Mouse (Mus musculus) heart, embryonic 11.5 days (tissue): ENCODE measurements at regions not wholly inside any gene's neighbourhood (a gene's known extent, or its start where the extent isn't known, plus 50 kb on each side); places are given as distances from the start of the nearest gene placed in this dataset.

Experiments used
- ATAC-seq: fragments of 200-750 bp; cut with Nextera tagmentation; replicated peaks from 2 replicates; pipeline ENCODE4 v1.8.0; 2017; ENCODE audit warnings: moderate library complexity; ENCODE audit not compliant: insufficient number of reproducible peaks, low FRiP score, low TSS enrichment
- H3K27ac ChIP-seq: fragments of 300-500 bp; sonication (generic); 2 replicates; pipeline ENCODE4 v1.5.1; 2014; ENCODE audit warnings: mild to moderate bottlenecking, low read depth, low read length
- H3K27me3 ChIP-seq: fragments of 300-500 bp; sonication (generic); 2 replicates; pipeline ENCODE4 v1.6.1; 2014; ENCODE audit warnings: mild to moderate bottlenecking, low read length, mixed read lengths; ENCODE audit not compliant: control insufficient read depth, insufficient read depth
- H3K36me3 ChIP-seq: fragments of 300-500 bp; sonication (generic); 2 replicates; pipeline ENCODE4 v1.6.1; 2014; ENCODE audit warnings: mild to moderate bottlenecking, low read length, moderate library complexity, mixed read lengths; ENCODE audit not compliant: control insufficient read depth, insufficient read depth
- H3K4me1 ChIP-seq: fragments of 300-500 bp; sonication (generic); 2 replicates; pipeline ENCODE4 v1.6.1; 2014; ENCODE audit warnings: low read length; ENCODE audit not compliant: control insufficient read depth, insufficient read depth
- H3K4me2 ChIP-seq: fragments of 300-500 bp; sonication (generic); 2 replicates; pipeline ENCODE4 v1.6.1; 2014; ENCODE audit warnings: mild to moderate bottlenecking, moderate library complexity
- H3K4me3 ChIP-seq: fragments of 300-500 bp; sonication (generic); 2 replicates; pipeline ENCODE4 v1.5.1; 2014; ENCODE audit warnings: low read depth, low read length
- H3K9ac ChIP-seq: fragments of 300-500 bp; sonication (generic); 2 replicates; pipeline ENCODE4 v1.6.1; 2014; ENCODE audit warnings: mild to moderate bottlenecking, low read depth, low read length, moderate library complexity
- H3K9me3 ChIP-seq: fragments of 300-500 bp; sonication (generic); replicated peaks from 2 replicates; pipeline ENCODE4 v1.6.1; 2016; ENCODE audit warnings: low read length; ENCODE audit not compliant: control insufficient read depth
- WGBS: fragments of 180-500 bp; shearing (Covaris S2); extraction: QIAGEN DNeasy Blood & Tissue Kit; methylation state at CpG from one replicate; pipeline ENCODE4 v1.1.7; 2014; ENCODE audit not compliant: insufficient replicate concordance; 5-methylcytosine and 5-hydroxymethylcytosine counted together

- H3K9me3 ChIP-seq, result 0 out of 2 replicates have a peak, but pooled peaks cover 2% of the 10 kb centered on the region
- ATAC-seq, result no peak
- no peaks in the 10 kb centered on the region for H3K27me3 ChIP-seq
- no peak overlapping the region for H3K9ac ChIP-seq
- no peak overlapping the region for H3K4me3 ChIP-seq
- peaks cover 14% of the 10 kb centered on the region for H3K4me1 ChIP-seq
- H3K4me2 ChIP-seq, result no peak overlapping the region
- H3K27ac ChIP-seq, result no peak overlapping the region
- no peaks in the 10 kb centered on the region for H3K36me3 ChIP-seq
- WGBS, result 58% methylated on average over 4 of the region's 4 CpGs
Measured at GRCm38 (mm10) chr11:35023813-35024212, 97.2 kb upstream of the Slit3 start.

DNA sequence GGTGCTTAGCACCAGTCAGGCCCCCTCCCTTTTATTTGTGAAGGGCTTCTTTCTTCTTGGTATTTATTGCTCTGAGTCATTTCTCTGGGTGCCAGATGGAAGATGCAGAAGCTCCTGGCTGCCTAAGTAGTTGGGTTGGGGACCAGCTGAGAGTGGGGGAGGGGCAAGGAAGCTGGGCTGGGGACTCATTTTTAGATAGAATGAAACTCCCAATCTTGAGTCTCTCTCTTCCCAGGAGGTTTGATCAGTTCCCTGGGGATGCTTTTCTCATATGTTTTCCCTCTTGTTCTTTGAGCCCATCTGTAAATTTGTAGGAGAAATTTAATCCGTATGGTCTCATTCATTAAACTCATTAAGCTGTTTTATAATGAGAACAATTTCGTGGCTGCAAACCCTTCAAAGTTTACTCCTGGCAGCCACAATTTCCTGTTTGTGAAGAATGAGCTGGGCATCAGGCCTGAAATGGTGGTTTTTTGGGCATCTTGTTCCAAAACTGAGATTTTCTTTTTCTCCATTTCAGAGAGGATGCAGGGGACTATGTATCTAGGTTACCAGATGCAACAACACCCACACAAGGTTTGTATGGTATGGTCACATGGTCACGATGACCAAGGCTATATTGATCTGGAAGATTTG is 98.9 kb upstream of the Slit3 start:
- peaks cover 14% of the 10 kb centered on the region for H3K4me1 ChIP-seq
- H3K4me2 ChIP-seq, result no peak overlapping the region
- H3K4me3 ChIP-seq, result no peak overlapping the region
- H3K36me3 ChIP-seq, result no peaks in the 10 kb centered on the region
- ATAC-seq, result no peak
- no peak overlapping the region for H3K9ac ChIP-seq
- H3K27me3 ChIP-seq, result no peaks in the 10 kb centered on the region
- 77% methylated on average over 3 of the region's 3 CpGs for WGBS
- H3K9me3 ChIP-seq, result 0 out of 2 replicates have a peak, but pooled peaks cover 2% of the 10 kb centered on the region
- no peak overlapping the region for H3K27ac ChIP-seq

GRCm38 (mm10) chr11:35016998-35017397 is 104.0 kb upstream of the Slit3 start:
- Histone ChIP-seq H3K27ac (no peak overlapping the region), H3K4me2 (no peak overlapping the region), H3K36me3 (no peaks in the 10 kb centered on the region), H3K4me3 (no peak overlapping the region), H3K4me1 (no peaks in the 10 kb centered on the region), H3K9me3 (0 out of 2 replicates have a peak, but pooled peaks cover 2% of the 10 kb centered on the region), H3K27me3 (no peaks in the 10 kb centered on the region), H3K9ac (no peak overlapping the region)
- no peak for ATAC-seq
- 50% methylated on average over 3 of the region's 3 CpGs for WGBS

- no peak for ATAC-seq
- no peaks in the 10 kb centered on the region for H3K9me3 ChIP-seq
- WGBS, result 57% methylated on average over 24 of the region's 24 CpGs
- H3K36me3 ChIP-seq, result no peaks in the 10 kb centered on the region
- H3K27me3 ChIP-seq, result no peaks in the 10 kb centered on the region
- H3K9ac ChIP-seq, result no peak overlapping the region
- no peak overlapping the region for H3K27ac ChIP-seq
- H3K4me3 ChIP-seq, result no peak overlapping the region
- peaks cover 3% of the 10 kb centered on the region; the same call in 1 of the 2 replicates for H3K4me1 ChIP-seq
- no peak overlapping the region for H3K4me2 ChIP-seq
Measured at GRCm38 (mm10) chr11:35011521-35012476, 109.2 kb upstream of the Slit3 start.

DNA sequence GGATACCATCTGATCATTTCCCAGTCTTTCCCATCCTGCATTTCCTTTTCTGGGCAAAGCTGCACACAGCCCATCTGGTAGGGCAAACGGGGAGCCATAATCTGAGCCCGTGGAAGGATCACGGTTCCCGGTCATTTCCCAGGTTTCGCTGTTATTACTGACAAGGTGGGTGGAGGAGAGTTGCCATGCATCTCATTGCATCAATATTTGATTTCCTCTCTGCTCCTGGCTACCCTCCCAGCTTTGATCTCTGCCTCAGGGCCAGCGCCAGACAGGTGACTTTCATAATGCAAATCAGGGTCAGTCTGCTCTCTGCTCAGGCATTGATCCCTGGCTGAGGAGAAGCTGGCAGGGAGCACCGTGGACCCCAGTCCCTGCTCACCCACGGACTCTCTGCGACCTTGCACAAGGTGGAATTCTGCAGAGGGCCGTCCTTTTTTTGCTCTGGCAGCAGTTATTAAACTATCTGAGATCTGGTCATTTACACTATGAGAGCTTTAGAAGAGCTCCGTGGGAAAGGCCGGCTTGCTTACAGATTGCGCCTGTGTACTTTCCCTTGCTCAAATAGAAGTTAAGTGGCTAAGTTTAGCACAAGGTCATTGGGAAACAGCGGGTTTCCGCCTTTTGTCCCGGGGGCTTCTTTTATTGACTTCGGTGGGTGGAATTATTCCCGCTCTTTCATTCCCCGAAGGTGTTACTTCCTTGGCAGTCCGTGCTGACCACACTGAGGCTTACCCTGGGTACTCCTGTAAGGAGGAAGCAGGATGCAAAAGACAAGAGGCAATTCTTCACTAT is 114.1 kb upstream of the Slit3 start:
- Histone ChIP-seq H3K36me3 (no peaks in the 10 kb centered on the region), H3K4me3 (peak overlapping the region; percentile 14; the same call in 1 of the 2 replicates), H3K4me1 (peaks cover 9% of the 10 kb centered on the region), H3K9ac (peak overlapping the region; percentile 66), H3K27me3 (no peaks in the 10 kb centered on the region), H3K4me2 (peak overlapping the region; percentile 57), H3K9me3 (no peaks in the 10 kb centered on the region), H3K27ac (no peak overlapping the region)
- 32% methylated on average over 20 of the region's 20 CpGs for WGBS
- ATAC-seq, result no peak

DNA sequence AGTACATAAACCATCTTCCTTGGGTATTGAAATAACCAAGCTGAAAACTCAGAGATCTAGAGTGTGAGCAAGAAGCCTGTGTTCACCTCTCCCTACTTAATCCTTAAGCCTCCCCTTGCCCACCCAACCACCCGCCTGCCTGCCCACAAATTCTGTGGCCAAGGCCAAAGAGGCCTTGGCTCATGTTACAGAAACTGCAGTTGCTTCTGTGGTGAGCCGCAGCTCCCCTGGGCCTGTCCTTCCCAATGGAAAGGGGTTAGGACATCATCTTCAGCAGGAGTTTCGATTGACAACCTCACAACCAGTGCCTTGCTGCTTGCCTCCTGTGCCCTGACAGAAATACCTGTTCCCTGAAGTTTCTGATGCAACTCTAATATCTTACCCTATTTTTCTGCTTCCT is 115.9 kb upstream of the Slit3 start:
- 77% methylated on average over 3 of the region's 3 CpGs for WGBS
- Histone ChIP-seq H3K9ac (no peak overlapping the region), H3K4me3 (no peak overlapping the region), H3K27ac (no peak overlapping the region), H3K4me1 (peaks cover 9% of the 10 kb centered on the region), H3K9me3 (no peaks in the 10 kb centered on the region), H3K36me3 (no peaks in the 10 kb centered on the region), H3K4me2 (no peak overlapping the region), H3K27me3 (no peaks in the 10 kb centered on the region)
- no peak for ATAC-seq

DNA sequence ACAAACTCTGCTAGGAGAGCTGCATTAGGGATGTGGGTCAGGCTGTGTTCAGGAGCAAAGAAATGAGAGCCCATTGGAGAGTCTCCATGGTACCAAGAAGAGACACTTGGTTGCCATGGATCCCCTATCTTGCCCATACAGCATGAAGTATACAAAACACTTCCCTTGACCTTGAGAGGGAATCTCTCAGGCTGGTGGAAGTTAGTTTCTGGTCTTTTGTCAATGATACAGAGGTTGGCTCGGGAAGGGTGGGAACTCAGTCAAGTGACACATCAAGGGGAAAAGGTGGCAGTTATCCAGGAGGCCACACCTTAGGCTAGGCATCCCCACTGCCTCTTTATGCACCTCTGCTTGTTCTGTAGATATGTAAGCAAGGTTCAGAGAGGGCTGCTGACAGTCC is 116.6 kb upstream of the Slit3 start:
- WGBS, result 21% methylated on average over 1 of the region's 1 CpGs
- no peaks in the 10 kb centered on the region for H3K27me3 ChIP-seq
- H3K9me3 ChIP-seq, result no peaks in the 10 kb centered on the region
- no peak overlapping the region; the same call in 1 of the 2 replicates for H3K27ac ChIP-seq
- H3K9ac ChIP-seq, result no peak overlapping the region
- no peaks in the 10 kb centered on the region for H3K36me3 ChIP-seq
- peaks cover 9% of the 10 kb centered on the region for H3K4me1 ChIP-seq
- no peak overlapping the region for H3K4me3 ChIP-seq
- H3K4me2 ChIP-seq, result no peak overlapping the region
- ATAC-seq, result no peak

- WGBS, result 24% methylated on average over 3 of the region's 3 CpGs
Measured at GRCm38 (mm10) chr11:35003956-35004355, 117.1 kb upstream of the Slit3 start.

More at GRCm38 (mm10) chr11:35003956-35004355, 117.1 kb upstream of the Slit3 start:
- Histone ChIP-seq H3K27ac (no peak overlapping the region), H3K36me3 (no peaks in the 10 kb centered on the region), H3K4me2 (no peak overlapping the region), H3K4me3 (no peak overlapping the region), H3K27me3 (no peaks in the 10 kb centered on the region), H3K9ac (no peak overlapping the region), H3K4me1 (peaks cover 9% of the 10 kb centered on the region), H3K9me3 (no peaks in the 10 kb centered on the region)
- ATAC-seq, result no peak
